Mouse (Mus musculus) thymus, adult 2 months (tissue): ENCODE results near the gene Adh1.

Experiments
- CTCF ChIP-seq: fragments of 200-500 bp; IDR thresholded peaks from 2 replicates; pipeline ENCODE4 v1.5.1; 2012; ENCODE audit warnings: mild to moderate bottlenecking, control low read depth, low read length, moderate library complexity, borderline replicate concordance; ENCODE audit not compliant: control insufficient read depth, poor library complexity, insufficient read depth; ENCODE audit errors: extremely low read depth
- POLR2A ChIP-seq: fragments of 200-500 bp; IDR thresholded peaks from 2 replicates; pipeline ENCODE4 v1.6.1; 2012; ENCODE audit warnings: mild to moderate bottlenecking, low read length, control low read depth, moderate library complexity; ENCODE audit not compliant: control insufficient read depth, poor library complexity, insufficient read depth; ENCODE audit errors: extremely low read depth

DNA sequence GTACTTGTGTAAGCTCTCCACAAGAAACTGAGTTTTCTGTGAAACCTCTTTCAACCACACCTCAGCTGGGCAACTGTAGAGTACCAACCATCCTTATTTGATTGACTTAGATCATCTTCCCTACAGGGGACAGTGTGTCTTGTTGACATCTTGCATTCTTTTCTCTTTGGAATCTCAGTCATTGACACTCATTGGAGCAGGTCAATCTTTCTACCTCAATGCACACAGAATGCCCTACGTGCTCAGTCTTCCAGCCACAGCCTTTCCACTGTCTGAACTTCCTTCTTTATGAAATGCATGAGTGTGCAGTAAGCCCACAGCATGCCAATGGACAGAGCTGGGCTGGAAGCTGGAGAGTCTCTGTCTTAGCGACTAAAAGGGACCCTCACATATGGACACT, 29.9 kb downstream of the Adh1 start:
- TF ChIP-seq POLR2A (no peak), CTCF (no peak)
